Mouse (Mus musculus): ENCODE results near the gene Dock4.

Gene Dock4

DNA sequence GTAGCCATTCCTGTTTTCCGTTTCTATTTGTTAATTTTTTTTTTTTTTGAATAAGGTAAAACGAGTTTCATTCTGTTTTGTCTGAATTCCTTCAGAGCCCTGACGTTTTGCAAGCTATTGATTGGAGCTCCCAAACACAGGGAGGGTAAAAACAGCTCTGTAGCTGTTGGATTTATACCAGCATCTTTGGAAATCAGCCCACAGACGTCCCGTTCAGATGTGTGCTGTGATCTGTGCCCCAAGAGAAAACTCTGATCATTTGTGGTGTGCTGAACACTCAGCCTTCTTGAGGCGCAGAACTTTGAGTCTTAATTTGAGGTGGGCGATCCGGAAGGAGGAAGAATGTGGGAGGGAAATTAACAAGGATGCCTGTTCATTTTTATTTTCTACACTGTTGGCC, 62.7 kb downstream of the Dock4 start:
- no peak for DNase-seq (ENCODE audit: low spot score in 2 of 2)

DNA sequence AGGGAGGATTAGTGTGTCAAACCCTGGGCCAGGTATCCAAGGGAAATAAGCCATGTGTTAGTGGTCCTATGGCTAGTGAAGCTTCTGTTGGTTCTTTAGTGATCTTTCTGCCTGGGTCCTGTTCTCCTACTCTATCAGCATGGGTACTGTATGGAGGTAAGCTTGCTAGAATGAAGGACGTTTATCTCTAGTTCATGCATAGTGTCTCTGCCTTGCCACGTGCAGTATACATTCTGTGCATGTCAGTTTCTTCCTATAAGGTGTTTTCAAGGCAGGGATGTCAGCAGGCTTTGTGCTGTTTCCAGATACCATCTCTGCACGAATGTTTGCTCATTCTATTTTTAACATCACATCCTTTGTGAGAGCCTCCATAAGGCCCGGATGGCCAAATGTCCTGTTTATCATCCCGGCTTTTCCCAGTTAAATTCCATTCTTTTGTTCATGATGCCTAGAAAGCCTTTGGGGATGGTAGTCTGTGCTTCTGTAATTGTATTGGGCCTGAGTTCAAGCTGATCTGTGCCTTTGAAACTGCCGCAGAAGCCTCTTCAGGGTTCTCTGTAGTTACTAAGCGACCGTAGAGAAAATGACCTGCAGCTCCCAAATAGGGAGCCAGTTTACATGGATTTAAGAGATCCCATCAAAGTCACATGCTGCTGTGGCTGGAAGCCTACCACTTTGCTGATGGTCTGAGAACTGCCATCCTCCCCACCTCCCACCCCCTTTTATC, 66.1 kb downstream of the Dock4 start:
- no peak for DNase-seq (ENCODE audit: low spot score in 2 of 2)

- no peak for DNase-seq (ENCODE audit: low spot score in 2 of 2)
Observed at GRCm38 (mm10) chr12:40512370-40512693, 66.6 kb downstream of the Dock4 start.

DNA sequence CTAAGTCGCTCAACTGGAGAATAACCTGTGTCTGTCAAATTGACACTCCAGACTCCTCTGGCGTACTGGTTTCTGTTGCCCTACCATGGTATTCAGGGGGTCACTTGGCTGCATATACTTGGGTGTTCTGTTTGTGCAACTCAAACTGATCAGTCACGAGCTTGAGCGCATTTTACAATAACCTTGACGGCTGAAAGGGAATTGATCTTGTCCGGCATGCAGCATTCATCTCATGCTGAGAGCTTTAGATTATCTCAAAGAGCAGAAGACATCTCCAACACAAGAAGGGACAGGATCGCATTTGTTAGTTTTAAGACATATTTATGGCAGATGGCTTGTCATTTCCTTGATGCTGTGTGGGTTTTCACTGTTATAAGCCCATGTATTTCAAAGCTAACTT, 67.2 kb downstream of the Dock4 start:
- no peak for DNase-seq (ENCODE audit: low spot score in 2 of 2)

DNA sequence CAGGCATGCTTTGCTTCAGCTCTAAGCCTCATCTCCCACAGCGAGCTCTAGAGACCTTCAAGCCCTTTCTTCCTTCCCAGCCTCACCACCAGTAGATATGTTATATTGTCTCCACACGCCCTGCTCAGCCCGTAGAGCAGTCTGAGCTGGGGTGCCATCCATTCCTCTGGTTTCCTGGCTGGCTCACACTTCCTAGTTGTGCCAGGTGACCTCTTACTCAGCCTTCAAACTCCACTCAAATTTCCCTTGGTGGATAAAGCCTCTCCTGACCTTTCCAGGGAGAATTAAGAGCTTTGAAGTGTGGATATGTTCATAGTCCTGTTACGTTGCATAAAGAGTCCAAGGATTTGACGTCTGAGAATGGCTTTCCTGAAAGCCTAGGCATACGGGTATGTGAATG, 68.3 kb downstream of the Dock4 start:
- DNase-seq (ENCODE audit: low spot score in 2 of 2), result no peak

DNA sequence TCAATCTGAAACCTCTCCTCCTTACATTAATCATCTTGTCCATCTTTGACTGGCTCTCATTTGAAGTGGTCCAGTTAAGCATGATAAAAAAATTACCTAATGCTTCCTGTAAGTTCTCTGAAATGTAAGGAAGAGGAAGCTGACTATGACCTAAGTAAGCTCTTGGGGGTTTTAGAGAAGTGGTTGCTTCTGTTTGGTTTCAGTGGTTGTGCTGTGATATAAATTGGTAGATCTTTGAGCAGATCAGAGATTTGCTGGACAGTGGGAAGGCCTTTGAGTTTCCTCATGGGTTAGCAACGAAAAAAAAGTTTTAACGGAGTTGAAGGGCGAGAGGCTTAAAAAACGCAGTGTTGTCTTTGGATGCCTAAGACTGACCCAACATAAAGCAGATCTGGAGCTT, 76.7 kb downstream of the Dock4 start:
- no peak for DNase-seq (ENCODE audit: low spot score in 2 of 2)

GRCm38 (mm10) chr12:40523020-40523419, 77.3 kb downstream of the Dock4 start:
- no peak for DNase-seq (ENCODE audit: low spot score in 2 of 2)

DNA sequence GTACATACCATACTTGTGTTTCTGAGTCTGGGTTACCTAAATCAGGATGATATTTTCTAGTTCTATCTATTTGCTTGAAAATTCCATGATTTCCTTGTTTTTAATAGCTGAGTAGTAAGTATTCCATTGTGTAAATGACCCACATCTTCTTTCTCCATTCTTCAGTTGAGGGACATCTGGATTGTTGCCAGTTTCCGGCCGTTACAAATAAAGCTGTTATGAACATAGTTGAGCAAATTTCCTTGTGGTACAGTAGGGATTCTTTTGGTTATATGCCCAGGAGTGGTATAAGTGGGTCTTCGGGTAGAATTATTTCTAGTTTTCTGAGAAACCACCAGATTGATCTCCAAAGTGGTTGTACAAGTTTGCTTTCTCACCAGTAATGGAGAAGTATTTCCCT, 79.3 kb downstream of the Dock4 start:
- no peak for DNase-seq (ENCODE audit: low spot score in 2 of 2)

GRCm38 (mm10) chr12:40535655-40536618, 90.2 kb downstream of the Dock4 start:
- DNase-seq (ENCODE audit: low spot score in 2 of 2), result no peak

- no peak for DNase-seq (ENCODE audit: low spot score in 2 of 2)
Observed at GRCm38 (mm10) chr12:40537826-40538225, 92.1 kb downstream of the Dock4 start.

- no peak for DNase-seq (ENCODE audit: low spot score in 2 of 2)
Observed at GRCm38 (mm10) chr12:40538318-40538717, 92.6 kb downstream of the Dock4 start.

DNA sequence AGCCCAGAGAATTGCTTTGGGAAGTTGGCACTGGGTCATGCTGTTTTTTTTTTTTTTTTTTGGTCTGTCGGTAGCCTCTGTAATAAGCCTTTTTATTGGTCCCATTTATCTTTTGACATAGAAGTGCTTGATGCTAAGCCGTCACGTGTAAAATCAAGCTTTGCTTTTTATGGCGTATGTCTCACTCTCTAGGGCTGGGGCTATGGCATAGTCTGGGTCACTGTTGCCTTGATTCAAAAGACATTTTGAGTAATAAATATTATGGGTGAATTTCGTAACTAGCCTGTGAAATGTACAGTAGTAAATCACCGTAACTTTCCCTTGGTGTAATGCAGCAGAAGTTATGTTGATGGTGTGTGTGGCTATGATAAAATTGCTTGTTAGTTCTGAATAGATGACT, 93.0 kb downstream of the Dock4 start:
- no peak for DNase-seq (ENCODE audit: low spot score in 2 of 2)

- no peak for DNase-seq (ENCODE audit: low spot score in 2 of 2)
Observed at GRCm38 (mm10) chr12:40544273-40544672, 98.5 kb downstream of the Dock4 start.

DNA sequence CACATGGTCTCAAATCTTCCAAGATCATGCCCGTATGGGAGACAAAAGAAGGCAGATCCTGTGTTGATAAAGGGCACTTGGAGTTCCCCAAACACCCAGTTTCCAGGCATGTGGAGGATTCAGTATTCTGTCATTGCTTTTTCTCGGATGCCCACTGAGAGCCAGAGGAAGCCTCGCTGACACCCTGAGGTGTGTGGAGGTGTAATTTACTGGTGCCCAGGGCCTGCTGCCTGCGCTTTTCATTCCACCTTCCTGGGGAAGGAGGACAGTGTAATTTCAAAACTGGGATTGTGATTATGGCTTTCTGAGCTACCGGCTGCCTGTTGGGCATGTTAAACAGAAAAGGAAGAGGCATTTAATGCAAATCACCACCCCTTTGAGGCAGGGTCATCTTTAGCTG, 101.1 kb downstream of the Dock4 start:
- DNase-seq (ENCODE audit: low spot score in 2 of 2), result no peak

- DNase-seq (ENCODE audit: low spot score in 2 of 2), result no peak
Observed at GRCm38 (mm10) chr12:40551317-40551716, 105.6 kb downstream of the Dock4 start.

GRCm38 (mm10) chr12:40552201-40552600, 106.4 kb downstream of the Dock4 start:
- no peak for DNase-seq (ENCODE audit: low spot score in 2 of 2)

DNA sequence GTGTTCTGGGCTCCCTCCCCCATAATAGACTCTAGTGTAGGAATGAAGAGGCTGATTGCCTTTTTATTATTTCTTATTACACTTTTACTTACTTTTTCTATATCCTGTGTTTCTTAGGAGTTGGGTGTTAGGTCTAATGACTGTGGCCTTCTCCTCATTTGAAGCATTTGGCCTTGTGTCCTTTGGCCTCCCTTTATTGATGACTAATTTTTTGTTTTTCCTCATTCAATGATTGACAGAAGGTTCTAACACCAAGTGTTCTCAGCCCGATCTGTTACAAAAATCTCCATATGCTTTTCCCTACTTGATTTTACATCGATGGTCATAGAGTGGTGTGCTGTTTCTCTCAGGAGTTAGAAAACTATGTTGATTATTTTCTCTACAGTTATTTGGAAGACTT, 108.2 kb downstream of the Dock4 start:
- no peak for DNase-seq (ENCODE audit: low spot score in 2 of 2)

DNA sequence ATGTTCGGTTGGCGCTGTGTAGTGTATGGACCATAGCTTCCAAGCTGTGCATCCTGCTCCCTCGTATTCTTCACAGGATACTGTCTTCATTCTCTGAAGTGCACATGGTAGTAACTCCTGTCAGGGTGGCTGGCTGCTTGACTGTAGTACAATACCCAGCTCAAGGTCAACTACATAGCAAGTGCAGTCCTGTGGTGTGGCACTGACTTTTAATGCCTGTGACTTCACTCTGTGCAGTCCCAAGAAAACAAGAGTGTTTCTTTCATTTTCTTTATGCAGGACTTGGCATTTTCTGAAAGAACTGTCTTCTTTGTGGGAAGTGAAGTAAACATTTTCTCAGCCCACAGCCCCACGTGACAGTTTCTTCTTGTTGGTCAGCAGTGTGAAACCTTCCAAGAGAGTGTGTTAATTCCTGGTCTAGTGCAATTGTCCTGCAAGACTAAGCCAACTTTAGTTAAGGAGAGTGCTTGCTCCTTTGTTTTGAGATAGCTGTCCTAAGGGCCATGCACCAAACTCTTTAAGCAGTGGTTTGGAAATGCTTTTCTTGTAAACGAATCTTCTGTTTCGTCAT, 109.3 kb downstream of the Dock4 start:
- no peak for DNase-seq (ENCODE audit: low spot score in 2 of 2)

DNA sequence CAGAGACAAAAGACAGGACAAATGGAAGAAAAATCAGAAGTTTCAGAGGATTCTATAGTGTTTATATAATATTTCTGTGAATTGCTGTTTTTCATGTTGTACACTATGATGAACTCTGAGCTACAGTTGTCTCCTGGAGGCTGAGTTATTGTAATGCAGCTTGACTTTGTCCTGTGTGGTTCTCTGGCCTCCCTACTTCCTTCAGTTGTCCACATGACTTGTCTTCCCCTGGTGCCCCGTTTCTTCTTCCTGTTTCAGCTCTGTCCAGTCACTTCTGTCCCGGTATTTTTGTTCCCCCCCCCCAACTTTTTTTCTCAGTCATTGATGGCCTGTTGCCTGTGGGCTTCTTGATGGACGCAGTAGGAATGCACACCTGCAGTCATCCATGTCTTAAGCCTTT, 112.8 kb downstream of the Dock4 start:
- no peak for DNase-seq (ENCODE audit: low spot score in 2 of 2)

DNA sequence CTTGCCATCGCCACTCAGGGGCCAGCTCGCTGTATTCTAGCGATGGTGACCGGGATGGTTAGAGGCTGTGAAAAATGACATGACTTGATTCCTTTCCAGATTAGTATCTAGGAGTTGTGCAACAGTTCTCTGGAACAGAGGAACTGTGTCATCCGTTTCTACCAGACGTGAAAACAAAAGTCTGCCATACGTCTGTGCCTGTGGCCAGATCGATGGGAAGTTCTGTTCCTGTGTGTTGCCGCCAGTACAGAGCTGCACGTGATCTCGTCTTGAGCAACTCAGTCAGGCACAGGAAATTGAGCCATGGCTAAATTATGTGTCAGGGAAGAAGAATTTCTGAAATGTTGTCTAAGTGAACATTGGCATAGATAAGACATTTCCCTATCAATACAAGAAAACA, 113.4 kb downstream of the Dock4 start:
- DNase-seq (ENCODE audit: low spot score in 2 of 2), result peak in 1 of 2 experiments; percentile 15

DNA sequence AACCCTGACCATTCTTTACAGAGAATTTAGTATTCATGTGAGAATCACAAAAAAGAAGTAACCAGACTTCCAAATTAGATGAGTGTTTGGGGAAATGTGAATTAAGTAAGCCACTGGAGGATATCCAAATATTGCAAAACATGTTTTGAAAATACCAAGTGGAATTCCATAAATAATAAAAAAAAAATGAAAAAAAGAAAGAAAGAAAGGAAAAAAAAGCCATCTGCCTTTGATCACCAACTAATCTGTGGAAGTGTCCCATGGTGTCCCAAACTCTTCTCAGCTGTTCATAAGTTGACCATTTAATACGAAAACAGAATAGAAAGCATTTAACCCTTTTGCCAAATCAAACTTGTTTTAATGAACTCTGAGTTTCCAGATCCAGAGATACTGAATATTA, 118.0 kb downstream of the Dock4 start:
- no peak for DNase-seq (ENCODE audit: low spot score in 2 of 2)

- no peak for DNase-seq (ENCODE audit: low spot score in 2 of 2)
Observed at GRCm38 (mm10) chr12:40564261-40564660, 118.5 kb downstream of the Dock4 start.

- DNase-seq (ENCODE audit: low spot score in 2 of 2), result no peak
Observed at GRCm38 (mm10) chr12:40568365-40568885, 122.7 kb downstream of the Dock4 start.
